Mouse (Mus musculus): Measurements from ENCODE around the gene Six2.
A peak's percentile ranks its signal among the peaks of the same experiment; 100 is the strongest.

The Six2 gene

GRCm38 (mm10) chr17:85645718-85646665, 42.1 kb downstream of the Six2 start:
- DNase-seq: peak; percentile 35

GRCm38 (mm10) chr17:85645312-85645711, 42.8 kb downstream of the Six2 start:
- DNase-seq: no peak

DNA sequence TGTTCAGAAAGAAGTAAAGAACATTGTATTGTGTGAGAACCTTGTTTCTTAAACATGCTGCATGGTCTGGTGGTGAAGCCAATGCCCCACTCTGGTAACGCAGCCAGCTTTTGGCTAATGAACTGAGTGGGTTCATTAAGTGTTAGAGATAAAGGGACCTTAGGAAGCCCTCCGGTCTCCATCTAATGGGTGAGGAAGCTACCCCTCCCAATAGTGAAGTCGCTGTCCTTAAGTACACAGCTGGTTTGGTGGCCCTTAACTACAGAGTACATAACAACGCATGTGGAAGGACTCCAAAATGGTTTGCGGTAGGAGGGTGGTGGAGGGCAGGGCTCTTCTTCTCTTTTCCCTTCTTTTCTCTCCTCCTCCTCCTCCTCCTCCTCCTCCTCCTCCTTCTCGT, 50.2 kb downstream of the Six2 start:
- DNase-seq: no peak
